Mouse (Mus musculus) thymus, postnatal 4 days (tissue): ENCODE data around the gene Usp38.
"Not testable (repeated sequence)": the region's sequence is repeated elsewhere in the genome, so short reads cannot be mapped to it uniquely, and the experiment has no call there.

Experiments
- DNase-seq: peaks from one replicate; pipeline ENCODE4 v3.0.0; 2021

Gene Usp38

DNA sequence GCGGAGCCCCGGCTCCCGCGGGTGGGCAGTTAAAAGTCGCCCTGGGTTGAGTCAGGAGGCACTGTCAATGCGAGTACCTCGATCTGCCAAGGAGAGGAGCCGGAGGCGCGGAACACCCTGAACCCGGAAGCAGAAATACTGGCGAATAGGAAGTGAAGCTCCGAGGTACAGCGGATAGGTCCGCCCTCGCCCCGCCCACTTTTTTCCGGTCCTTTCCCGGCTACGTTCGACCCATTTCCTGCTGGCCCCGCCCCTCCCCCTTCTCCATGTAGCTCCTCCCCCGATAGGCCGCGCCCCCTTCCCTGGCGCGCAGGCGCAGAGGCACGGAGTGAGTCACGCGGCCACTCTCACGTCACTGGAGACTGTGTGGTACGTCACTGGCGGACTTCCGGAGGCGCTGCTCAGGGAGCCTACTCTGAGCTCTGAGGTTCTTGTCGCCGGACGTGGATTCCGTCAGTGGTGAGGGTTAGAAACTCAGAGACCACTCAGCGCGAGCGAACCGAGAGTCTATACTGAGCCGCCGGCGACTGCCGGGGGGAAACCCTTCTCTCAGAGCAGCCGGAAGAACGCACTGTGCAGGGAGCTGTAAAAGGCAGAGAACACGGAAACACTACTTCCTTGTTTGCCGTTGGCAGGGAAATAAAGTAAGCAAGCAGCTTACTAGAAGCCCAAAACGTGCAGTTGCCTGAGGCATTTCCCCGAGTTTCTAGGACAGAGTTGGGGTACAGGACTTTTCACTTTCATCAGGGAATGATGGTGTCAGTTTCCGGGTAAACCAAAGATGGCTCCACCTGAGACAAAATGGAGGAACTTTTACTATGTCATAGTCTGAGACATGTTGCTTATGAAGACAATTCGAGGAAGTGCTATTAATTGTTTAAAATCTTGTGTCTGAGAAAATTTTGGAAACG is at the start of gene Usp38:
Gene Usp38, minus strand, starts transcription at position 140 of the 911 bp plus-strand sequence.
- DNase-seq: peak; percentile 100

DNA sequence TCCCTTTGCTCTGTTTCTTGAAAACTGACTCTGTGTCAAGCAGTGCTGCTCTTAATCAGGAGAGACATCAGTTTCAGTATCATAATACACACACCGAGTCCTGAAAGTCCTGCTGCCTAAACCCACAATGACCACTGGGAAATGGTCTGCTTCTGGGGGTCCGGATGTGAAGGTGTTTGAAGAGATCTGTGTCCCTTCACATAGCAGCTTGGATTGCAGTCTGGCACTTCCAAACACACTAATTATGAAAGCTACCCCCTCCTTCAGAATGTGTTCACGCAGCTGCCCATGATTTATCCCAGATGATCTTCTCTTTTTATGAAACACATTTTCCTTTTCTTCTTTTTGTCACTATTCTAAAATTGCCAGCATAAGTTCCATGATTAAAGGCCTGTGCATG is 47.8 kb upstream of the Usp38 start:
- DNase-seq: no peak

DNA sequence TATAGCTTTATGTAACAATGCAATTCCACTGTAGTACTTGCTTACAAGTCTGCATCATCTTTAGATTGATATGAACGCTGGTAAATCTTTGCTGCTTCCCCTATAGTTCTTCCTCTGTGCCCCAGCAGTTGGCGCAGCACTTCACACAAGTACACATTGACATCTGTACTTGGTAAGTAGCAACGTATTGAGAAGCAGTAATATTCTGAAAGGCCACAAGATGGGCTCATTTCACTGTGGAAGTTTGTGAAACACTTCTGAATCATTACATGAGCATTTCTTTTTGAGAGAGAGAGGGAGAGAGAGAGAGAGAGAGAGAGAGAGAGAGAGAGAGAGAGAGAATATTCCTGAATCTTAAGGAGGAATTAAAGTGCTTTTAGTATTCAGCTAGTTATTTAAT is 47.2 kb upstream of the Usp38 start:
- DNase-seq: peak; percentile 15

DNA sequence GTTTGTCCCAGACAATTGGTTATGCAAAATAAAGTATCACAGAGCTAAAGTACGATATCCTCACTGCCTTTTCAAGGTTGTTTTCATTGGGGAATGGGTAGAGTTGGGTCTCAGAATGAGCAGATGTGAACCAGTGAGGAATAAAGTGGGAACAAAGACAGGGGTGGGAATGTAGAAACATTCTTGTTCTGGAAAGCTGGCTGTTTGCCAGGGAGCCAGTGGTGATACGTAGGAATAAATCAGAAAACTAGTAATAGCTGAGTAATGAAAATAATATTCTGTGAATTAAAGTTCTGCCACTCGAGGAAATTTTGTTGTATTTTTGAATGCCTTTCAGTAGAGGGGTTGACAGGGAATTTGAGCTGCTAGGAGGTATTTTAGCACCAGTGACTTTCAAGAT is 29.5 kb upstream of the Usp38 start:
- DNase-seq: no peak

DNA sequence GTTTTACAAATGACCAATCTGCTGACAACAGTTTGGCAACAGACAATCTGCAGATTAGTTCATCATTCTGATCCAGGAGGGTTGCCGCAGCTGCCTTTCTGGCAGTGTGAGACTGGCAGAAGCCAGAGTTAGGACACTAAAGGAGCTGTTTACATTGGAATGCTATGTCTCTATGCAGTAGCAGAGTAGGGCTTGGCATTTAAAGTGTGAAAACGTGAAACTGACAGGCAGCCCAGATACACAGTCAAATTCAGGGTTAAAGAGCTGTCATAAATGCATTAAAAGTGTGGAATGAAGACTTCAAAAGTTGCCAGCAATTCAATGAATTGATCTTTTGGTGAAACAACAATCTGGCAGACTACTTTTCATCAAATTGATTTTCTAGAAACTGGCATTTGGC is 13.3 kb upstream of the Usp38 start:
- no peak for DNase-seq

DNA sequence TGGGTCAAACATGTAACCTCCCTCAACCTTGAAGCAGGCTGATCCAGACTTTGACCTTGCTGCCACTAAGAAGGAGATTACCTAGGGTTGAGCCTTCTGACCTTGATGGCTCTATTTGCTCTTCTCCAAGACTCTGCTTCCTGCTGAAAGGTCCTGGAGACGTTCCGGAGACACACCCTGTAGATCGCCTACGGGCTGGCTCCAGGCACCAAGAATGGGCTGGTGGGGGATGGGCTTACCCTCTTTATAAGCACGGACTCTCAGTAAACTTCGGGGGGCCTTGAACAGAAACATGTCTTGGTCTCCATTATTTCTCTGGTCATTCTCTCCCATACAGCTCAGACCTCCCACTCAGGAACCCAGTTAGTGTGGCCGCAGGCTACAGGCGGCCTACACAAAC is 2.8 kb upstream of the Usp38 start:
- DNase-seq: not testable (repeated sequence)

DNA sequence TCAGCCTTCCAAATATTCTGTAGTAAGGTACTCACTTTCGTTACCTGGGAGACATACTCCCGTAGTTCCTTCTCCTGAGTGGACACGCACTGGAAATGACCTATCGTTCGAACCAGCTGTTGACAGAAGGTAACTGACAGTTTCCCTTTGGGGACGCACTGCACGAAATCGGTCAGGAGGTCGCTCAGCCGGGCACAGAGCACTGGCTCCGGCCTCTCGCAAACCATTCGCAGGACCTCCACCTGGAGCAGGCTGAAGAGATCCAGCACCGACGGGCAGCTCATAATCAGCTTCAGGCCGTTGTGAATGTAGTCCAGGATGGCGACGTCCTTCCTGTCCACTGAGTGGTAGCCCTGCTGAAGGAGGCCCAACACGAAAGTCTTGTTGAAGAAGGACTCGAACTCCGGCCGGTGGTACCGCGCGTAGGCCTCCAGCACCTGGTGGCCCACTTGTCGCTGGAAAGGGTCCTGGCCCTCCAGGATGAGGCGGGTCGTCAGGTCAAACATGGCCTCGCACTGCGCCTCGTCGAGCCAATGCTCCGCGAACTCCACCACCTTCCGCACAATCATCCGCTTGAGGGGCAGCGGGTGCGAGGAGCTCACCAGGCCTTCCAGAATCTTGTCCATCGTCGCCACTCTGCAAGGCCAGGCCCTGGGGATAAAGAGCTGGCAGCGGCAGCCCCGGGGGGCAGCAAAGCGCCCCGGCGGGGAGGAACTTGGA is 757 bp downstream of the Usp38 start:
- no peak for DNase-seq

DNA sequence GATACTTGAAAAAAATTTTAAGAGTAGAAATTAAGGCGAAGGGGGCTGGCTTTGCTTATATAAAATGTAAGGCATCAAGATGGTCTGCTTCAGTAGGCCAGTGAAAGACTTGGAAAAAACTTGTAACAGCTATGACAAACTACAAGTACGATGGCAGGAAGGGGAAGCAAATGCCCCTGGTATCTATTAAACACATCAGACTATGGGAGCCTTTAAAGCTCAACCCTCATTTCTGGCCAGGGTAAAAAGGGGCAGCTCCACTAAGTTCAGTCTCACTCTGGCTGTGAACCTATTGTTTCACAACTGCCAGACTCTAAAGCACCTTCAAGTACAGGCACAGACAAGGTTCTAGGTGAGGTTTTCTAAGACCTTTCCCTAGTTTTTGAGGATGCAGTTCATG is 2.0 kb downstream of the Usp38 start:
- DNase-seq: no peak

DNA sequence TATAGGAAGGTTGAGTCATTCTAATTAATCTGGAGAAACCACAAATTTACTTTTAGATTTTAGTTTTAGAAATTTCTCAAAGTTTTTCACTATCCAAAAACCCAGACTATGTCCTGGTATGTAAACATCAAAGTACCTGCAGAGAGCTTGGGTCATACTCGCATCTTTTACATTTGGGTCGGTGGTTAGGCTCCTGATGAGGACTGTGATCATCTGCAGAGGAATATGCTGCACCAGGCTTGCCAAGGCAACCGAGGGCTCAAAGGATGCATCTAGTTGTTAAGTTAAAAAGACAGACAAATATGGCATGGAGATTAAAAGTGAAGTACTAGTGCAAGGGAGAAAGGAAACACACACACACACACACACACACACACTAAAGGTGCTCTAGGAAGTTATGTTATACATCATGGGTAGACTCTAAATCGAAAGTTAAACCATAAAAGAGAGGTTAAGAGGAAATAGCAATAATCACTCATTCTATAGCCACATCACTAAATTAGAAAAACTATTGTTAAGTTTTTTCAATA is 2.6 kb downstream of the Usp38 start:
- DNase-seq: peak; percentile 11

DNA sequence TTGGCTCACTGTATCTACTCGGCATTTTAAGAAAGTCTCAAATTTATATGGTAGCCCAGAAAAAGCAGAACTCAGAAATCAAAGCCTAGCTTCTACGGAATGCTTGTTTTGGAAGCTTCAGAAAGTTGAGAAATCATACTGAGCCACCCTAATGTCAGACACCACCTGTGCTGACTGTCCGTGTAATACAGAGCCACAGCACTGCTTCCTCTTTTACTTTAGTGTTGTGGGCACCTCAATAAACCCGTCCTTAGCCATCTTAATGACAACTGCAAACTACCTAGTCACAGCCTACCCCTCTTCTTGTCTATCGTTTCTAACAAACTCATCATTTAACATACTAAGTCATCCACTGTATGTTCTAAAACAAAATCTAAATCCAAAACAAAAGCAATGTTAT is 4.3 kb downstream of the Usp38 start:
- no peak for DNase-seq

DNA sequence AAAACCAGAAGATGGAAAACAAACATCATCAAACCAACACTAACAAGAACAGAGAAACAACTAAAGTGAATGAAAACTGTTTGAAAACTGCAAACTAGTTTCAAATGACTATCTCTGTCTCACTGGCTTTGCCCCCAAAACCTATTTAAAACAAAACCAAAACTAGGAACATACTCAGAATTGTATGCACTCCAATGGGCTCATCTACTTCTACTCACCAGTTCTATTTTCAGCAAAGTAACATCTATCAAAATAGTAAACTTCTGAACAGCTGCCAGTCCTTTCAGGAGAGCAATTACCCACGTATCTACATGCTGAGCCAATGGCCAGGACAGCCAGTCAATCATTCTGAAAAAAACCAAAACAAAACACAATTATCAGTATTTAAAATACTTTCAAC is 9.6 kb downstream of the Usp38 start:
- no peak for DNase-seq

DNA sequence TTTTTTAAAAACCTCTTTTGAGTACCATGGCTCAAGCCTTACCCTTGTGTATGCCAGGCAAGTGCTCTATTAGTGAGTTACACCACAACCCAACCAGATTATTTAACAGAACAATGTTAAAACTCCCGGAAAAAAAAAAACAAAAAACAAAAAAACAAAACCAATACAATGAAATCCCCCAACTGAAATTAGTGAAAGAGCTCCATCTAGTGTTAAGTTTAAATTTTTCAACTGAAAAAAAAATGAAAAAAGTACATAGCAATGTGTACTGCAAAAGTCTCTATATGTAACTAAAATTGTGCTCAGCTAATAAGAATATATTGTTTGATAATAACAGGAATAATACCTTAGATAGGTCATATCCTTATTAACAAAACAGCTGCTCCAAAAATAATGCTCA is 18.1 kb downstream of the Usp38 start:
- DNase-seq: no peak

DNA sequence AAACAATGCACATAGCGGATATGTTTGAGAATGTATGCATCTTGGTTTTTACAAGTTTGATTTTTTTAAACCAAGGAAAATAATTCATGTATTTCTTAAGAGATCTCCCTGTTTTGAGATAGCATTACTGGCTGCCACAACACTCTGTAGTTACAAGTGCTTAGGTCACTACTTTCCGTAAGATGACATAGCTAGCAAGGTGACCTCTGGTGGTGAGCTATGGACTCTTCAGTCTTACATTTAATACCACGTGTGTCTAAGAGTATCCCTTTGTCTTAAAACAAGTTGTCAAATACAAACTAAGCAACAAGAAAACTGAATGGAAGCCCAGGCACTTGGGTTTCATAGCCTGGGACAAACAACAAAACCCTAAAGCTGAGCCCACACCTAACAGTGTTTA is 22.8 kb downstream of the Usp38 start:
- DNase-seq: no peak

DNA sequence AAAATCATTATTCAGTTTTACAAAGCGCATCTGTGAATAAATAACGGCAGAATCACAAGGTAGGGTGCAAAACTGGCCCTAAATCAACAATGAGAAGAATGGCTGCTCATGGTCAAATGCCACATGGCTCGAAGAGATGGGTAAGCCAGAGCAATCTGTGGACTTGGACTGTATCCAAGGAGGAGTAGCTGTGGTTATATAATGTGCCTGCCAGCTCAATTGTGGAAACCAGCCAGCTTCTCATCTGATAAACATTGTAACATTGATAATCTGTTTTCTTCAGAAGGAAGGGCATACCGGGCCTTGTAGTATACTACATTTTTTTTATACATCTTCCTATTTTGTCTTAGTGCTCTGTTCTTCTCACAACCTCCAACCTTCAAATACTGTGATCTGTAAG is 31.9 kb downstream of the Usp38 start:
- DNase-seq: no peak

DNA sequence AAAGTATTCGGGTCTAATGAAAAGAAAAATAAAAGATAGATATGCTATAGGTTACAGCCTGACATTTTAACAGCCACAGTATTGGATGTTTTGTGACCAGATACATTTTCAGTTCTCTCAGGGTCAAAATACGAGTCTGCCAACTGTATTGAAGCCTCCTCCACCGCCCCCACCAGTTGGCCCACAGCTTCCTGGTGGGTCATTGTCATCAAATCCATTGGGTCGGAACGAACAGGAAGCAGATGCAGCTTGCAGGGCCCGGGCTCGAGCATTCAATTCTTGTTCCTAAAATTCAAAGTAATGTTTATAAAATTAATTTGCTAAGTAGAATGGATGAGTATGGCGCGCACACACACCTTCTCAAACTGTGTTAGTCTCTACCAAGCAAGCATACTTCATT is 33.0 kb downstream of the Usp38 start:
- DNase-seq: no peak

DNA sequence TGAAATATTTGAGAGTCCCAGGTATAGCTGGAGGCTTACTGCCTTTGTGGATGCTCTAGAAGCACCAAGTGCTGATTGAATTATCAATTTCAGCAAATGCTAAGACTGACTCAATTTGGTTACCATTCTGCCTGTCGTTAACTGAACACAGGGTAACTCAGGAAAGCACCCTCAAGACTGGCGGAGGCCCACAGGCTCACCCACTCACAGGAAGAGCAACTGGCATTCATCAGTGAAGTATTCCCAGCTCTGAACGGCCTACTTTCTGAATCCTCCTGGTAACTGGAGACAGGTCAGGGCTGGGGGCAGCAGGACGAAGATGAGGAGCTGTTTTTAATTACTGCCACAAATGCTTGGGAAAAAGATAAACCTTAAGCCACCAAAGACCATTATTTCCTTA is 34.7 kb downstream of the Usp38 start:
- DNase-seq: no peak

DNA sequence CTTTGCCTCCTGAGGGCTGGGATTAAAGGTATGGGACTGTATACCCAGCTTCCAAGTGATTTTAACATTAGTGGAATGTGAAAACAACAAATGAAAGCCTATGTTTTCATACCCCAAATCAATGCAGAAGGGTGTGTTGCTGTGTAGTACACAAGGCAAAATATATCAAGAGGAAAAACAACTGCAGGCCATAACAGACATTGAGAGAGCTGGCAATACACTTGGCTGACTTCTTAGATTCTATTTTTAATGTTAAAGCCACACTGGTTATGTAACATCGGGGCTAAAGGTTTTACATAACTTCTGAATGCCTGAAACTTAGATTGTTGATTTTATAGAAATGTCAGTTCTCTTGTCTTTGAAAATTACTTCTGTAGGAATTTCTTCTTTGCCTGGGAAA is 37.5 kb downstream of the Usp38 start:
- no peak for DNase-seq

DNA sequence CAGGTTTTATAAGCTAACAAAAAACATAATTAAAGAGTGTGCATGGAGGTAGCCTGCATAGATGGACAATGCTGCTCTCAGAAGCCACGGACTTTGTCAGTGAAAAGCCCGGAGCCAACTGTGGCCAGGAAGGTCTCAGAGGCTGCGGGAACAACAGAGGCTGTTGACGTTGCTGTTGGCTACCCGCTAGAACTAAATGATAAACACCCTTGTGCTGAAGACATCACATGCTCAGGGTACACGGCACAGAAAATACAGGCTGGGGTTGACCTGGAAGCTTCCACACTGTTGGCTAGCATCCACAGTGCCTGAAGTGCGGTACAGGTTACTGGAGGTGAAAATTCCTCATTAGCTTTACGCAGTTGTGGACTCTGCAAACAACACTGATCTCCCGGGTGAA is 43.6 kb downstream of the Usp38 start:
- DNase-seq: no peak

DNA sequence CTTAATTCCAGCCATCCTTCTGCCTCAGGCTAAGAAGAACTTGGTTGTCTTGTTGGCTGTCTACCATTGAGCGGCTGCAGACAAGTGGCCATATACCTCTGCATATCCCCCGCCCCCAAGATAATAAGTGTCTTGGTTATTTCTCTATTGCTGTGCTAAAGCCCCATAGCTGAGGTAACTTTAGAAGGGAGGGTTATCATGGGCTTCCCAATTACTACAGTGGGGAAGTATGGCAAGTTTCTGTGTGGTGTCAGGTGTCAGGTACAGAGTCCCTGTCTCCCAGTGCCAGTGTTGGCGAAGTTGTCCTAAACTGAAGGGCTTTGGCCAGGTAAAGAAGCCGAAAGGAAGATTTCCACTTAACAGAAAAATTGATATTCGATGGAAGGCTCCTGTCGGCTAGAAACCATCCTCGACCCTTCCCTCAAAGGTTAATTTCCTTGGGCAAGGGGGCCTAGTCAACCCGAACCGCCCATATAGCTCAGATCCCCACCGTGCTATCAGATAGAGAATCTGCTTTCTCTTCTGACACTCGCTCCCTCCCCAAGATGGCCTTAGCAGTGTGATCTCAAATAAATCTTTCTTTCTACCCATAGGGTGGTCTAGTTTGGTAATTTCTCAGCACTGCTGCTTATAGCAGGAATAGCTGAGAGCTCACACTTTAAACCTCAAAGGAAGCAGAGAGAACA is 44.6 kb downstream of the Usp38 start:
- no peak for DNase-seq

DNA sequence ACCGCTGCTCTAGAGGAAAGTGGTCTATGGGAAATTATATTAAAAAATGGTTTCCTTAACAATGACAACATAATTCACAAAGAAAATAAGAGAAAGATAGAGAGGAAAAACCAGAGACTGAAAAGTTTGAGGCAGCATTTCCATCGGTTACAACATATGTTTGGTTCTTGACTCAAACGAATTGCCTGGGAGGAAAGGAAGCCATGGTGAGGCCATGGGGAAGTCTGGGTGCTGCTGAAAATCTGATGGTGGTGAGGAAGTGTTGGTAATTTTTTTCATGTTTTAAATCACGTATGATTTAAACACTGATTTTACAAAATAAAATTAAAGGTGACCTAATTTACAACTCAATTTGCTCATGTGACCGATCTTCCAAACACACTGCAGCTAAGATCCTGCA is 45.3 kb downstream of the Usp38 start:
- no peak for DNase-seq

DNA sequence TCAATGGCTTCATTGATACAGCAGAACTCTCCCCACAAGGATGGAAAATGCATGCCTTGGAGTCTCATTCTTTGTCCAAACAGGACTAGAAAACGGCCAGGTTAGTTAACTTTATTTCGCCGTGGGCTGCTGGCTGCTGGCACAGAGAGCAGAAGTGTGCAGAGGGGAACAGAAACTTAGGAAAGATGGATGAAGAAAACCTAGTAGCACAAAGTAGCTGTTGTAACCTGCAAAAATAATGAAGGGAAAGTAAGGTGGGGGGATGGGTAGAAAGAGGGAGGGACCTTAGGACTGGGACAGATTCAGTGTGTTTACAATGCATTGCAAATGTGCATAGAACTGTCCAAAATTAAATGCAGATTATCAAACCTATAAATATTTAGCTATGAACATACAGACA is 51.6 kb downstream of the Usp38 start:
- no peak for DNase-seq

DNA sequence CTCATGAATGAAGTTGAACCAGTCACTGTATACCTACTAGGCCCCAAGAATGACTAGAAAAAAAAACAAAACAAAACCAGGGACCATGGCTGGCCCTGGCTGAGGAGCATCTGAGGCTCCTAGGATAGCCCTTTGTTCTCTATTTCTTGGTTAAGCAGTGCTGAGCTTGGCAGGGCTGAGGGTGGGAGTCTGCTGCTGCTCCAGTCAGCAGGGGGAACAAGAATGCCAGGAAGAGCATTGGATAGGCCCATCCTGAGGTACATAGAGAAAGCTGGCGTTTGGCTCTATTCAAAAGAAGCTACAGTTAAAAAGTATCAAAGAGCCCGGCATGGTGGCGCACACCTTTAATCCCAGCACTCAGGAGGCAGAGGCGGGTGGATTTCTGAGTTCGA is 52.1 kb downstream of the Usp38 start:
- DNase-seq: no peak

DNA sequence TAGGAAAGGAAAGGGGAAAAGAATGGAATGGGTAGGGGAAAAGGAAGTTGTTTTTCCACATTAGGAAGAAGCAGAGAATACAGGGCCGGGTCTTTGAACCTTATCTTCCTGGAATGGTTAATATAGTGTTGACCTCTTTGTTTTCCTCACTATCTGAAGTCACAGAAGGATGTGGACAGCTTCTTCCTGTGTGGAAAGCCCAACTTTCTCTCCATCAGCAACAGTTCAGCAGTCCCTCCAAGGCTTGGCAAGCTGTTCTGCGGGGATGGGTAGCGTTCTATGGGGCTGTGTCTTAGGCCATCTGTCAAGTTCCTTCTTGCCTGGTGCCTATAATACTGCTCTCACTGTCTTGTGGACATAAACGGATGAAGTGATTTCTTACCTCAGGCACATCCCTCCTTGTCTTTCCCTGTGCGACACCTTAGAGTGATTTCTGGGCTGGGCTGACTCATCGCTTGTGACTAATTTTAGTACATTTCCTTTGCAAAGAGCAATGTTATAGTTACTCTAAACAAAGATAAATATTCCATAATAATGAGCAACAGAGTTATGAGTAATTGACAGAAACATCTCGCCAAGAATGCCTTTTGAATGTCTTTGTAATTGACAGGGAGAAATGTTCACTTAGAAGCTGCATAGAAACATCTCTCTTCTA is 52.7 kb downstream of the Usp38 start:
- no peak for DNase-seq
